Mouse (Mus musculus) brain, embryonic 14.5 days (tissue): ENCODE measurements around the gene Esrra.

Source experiments
- CTCF ChIP-seq: fragments of 200-500 bp; IDR thresholded peaks from 2 replicates; pipeline ENCODE4 v1.5.1; 2012; ENCODE audit warnings: inconsistent platforms, mild to moderate bottlenecking, moderate library complexity, borderline replicate concordance; ENCODE audit not compliant: insufficient read depth, insufficient read length; ENCODE audit errors: extremely low read depth
- POLR2A ChIP-seq: fragments of 200-500 bp; IDR thresholded peaks from 2 replicates; pipeline ENCODE4 v1.6.1; 2012; ENCODE audit warnings: mild to moderate bottlenecking, inconsistent platforms, borderline replicate concordance; ENCODE audit not compliant: poor library complexity, insufficient read depth, insufficient read length, severe bottlenecking; ENCODE audit errors: extremely low read depth

DNA sequence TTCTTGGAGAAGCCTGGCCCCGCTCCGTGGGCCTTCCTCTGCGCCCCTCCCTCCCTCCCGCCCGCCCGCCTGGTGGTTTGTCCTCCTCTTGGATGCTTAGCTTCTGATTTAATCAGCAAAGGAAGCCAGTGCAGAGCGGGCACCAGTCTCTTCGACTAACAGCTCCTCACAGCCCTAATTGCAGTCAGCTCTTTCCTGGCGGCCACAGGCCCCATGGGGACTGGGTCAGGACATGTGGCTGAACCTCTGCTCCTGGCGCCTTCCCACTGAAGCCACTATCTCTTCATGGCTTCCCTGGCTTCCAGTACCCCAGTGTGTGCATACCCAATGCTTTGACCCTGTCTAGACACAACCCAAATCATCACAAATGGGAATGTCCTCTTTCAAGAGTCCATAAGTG is 34.8 kb upstream of the Esrra start:
- TF ChIP-seq POLR2A (no peak), CTCF (no peak)
